Mouse (Mus musculus): ENCODE measurements around the gene Vps8. TPM values are rescaled to one million over a fixed set of nuclear protein-coding genes. Genes with fewer than 3 reads are reported as not detected.

Vps8 gene
- total RNA-seq, 2 experiments from 2014 or later: 7.2 to 9.0 TPM

DNA sequence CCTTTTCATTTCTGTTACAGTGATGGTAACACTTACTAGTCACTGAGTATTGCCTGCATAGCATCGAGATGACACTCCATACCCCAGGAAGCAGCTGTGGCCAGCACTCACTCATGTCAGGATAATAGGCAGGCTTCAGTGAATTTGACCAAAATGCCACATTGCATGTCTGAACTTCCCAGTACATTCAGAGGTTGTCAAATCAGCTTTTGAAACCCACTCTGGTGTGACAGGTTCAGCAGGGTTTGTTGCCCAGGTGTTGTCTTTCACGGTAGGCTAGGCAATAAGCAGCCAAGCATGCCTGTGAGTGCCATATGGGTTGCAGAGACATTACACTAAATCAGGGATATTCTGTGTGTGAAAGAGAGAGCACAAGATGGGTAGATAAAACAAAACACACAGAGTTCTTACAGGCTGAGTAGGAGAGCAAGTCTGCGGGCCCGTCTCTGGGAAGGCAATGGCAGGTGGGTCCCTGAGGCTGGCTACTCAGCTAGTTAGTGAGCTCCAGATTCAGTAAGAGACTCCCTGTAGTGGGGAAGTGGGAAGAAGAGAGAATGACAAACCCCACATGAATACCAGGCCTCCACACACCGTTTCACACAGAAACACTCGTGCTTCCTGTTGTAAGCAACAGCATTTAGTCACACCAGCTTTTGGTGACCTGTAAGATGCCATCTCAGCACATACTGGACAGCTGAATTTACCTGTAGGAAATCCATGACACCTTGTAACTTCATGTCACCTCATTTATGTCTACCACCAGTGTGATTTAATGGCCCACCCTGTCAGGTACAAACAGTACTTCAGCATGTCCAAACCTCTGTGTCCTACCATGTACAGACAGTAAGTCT lies 203.1 kb downstream of the Vps8 start:
- DNase-seq (ENCODE audit: low spot score): no peak

- no peak for DNase-seq (ENCODE audit: low spot score)
These were observed 204.3 kb downstream of the Vps8 start for GRCm38 (mm10) chr16:21627248-21627647.

GRCm38 (mm10) chr16:21628061-21628591 lies 205.2 kb downstream of the Vps8 start:
- no peak for DNase-seq (ENCODE audit: low spot score)

- DNase-seq (ENCODE audit: low spot score): no peak
These were observed 207.7 kb downstream of the Vps8 start for GRCm38 (mm10) chr16:21630614-21631013.

DNA sequence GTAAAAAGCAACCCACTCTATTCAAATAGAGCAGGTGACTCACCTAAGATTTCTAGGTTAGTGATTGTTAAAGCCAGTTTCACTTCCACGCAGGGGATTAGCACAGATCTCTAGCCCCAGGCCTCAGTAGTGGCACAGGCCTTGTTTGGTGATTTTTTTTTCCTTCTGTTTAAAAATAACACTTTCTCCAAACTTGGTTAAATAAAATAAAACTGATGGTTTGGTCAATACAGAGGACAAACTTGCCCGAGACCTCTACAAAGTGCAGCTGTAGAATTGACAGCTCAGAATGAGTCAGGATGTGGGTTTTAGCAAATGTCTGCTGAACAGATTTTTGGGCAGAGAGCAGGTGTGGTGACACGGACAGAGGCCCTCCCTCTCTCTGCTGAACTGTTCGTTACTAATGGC lies 208.9 kb downstream of the Vps8 start:
- no peak for DNase-seq (ENCODE audit: low spot score)

DNA sequence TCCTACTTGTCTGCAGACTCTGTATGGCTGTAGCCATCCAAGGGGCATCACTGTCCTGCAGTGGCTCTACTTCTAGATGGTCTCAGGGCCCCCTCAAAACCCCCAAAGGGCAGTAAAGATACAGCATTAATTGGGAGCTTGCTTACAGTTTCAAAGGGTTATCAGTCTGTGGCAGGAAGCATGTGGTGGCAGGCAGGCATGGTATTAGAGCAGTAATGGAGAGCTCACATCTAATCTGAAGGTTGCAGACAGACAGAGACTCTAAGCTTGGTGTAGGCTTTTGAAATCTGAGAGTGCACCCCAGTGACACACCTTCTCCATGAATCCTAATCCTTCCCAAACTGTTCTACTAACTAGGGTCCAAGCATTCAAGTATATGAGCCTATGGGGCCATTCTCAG lies 211.5 kb downstream of the Vps8 start:
- DNase-seq (ENCODE audit: low spot score): no peak

GRCm38 (mm10) chr16:21636156-21636853 lies 213.4 kb downstream of the Vps8 start:
- peak; percentile 65 for DNase-seq (ENCODE audit: low spot score)

GRCm38 (mm10) chr16:21637201-21637819 lies 214.4 kb downstream of the Vps8 start:
- DNase-seq (ENCODE audit: low spot score): no peak

GRCm38 (mm10) chr16:21640766-21641499 lies 218.0 kb downstream of the Vps8 start:
- no peak for DNase-seq (ENCODE audit: low spot score)

GRCm38 (mm10) chr16:21641944-21642343 lies 219.0 kb downstream of the Vps8 start:
- peak; percentile 46 for DNase-seq (ENCODE audit: low spot score)

GRCm38 (mm10) chr16:21642906-21643305 lies 220.0 kb downstream of the Vps8 start:
- DNase-seq (ENCODE audit: low spot score): peak; percentile 55

GRCm38 (mm10) chr16:21643621-21644041 lies 220.7 kb downstream of the Vps8 start:
- DNase-seq (ENCODE audit: low spot score): peak; percentile 24

DNA sequence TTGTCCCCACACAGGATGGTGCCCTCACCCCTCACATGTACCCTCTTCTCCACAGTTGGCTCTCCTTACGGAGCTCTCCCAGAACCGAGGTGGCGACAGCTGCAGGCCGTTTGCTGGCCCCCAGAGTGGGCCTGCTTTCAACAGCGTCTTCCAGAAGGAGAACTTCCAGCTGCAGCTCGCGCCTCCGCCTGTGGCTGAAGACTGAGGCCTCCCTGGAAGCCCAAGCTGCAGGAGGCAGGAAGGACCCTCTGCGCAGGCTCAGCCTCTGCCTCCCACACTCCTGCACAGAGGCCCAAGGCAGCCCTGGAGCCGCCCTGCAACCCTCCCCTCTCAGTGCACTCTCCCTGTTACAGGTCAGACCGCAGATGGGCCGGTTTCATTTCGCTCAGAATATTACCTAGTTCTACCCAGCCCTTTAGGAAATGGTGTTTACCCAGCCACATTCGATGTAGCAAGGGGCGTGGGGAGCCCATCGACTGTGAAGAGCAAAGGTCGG lies 221.2 kb downstream of the Vps8 start:
- DNase-seq (ENCODE audit: low spot score): peak; percentile 63

DNA sequence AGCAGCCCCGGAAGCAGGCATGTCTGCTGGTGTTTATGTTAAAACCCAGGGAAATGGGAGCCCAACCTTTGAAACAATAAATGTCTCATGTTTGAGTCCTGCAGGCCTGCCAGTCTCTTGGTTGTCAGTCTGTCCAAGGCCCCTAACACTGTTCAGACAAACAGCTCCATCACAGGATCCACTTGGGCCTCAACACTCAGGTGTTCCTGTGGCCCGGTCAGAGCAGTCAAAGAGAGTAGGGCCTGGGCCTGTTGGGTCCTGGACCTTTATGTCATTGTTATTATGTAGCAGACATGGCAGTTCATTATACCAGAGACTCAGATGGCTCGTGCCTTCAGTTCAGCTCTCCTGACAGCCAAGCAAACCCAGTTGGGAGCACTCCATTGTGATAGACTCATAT lies 221.7 kb downstream of the Vps8 start:
- no peak for DNase-seq (ENCODE audit: low spot score)

- no peak for DNase-seq (ENCODE audit: low spot score)
These were observed 223.0 kb downstream of the Vps8 start for GRCm38 (mm10) chr16:21645915-21646314.

- no peak for DNase-seq (ENCODE audit: low spot score)
These were observed 223.6 kb downstream of the Vps8 start for GRCm38 (mm10) chr16:21646496-21646895.

DNA sequence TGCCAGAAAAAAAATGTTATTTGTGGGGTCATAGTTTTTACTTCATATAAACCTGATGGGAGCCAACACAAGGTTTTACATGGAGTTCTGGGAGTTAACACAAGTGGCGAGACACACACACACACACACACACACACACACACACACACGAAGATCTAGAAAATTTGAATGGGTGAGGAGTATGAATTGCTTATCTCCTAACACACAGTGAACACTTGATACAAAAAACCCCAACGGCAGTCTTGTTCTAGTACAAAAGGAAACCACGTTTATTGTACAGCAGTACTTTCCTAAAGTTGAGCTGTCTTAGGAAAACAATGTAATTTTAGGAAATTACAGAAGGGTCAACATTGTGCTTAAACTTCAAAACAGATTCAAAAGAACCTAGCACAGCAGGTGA lies 225.9 kb downstream of the Vps8 start:
- no peak for DNase-seq (ENCODE audit: low spot score)

DNA sequence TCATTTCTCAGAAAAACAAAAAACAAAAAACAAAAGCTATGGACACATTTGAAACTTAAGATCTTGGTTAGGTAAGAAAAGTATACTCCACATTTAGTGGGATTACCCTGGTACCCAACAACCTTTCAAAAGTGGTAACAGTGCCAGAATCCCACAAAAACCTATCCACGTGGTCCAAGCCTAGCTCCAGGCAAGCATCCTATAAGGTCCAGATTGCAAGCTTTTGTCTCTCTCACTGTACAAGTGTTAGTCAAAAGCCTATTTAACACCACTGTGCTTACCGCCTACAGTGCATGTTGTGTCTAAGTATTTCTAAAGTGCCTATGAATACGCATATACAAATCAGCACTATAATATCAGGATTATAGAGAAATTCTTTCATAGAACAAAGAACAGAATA lies 227.4 kb downstream of the Vps8 start:
- DNase-seq (ENCODE audit: low spot score): no peak

DNA sequence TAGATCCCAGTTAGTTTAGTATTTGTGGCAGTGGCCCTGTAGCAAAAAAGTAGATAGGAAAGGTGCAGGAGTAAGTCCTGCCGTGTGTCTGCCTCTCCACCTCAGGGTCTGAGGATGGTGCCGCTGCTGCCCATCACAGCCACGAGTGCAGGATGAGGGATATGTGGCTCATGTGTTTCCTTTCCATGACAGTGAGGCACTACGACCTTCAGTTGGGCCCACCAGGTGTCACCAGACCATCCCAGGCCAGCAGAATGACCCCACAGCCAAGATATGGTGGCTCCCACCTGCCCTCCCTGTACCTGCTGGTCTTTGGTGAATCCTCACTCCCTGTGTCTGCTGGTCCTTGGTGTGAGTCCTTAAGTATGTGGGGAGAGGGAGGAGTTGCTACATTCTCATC lies 228.2 kb downstream of the Vps8 start:
- DNase-seq (ENCODE audit: low spot score): no peak

DNA sequence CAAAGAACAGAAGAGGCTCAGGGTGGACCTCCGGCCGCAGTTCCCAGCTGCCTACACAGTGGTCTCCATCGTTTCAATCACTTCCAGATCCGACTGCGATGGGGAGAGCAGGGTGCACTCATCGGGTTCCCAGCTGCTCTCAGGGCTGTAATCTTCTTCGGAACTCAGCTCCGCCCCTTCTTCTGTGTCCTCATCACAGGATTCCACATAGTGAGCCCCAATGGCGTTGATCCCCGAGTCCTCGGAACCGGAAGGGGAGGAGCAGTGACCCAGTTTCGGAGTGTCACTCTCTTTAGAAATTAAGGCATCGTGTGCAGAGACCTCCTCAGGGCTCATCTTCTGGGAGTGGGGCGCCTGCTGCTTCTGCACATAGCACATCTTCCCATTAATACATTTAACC lies 230.2 kb downstream of the Vps8 start:
- DNase-seq (ENCODE audit: low spot score): no peak

- no peak for DNase-seq (ENCODE audit: low spot score)
These were observed 231.5 kb downstream of the Vps8 start for GRCm38 (mm10) chr16:21654384-21654783.
